Comparison of ENCODE assay signal across 8 mouse cellular contexts in the genomic region with DNA sequence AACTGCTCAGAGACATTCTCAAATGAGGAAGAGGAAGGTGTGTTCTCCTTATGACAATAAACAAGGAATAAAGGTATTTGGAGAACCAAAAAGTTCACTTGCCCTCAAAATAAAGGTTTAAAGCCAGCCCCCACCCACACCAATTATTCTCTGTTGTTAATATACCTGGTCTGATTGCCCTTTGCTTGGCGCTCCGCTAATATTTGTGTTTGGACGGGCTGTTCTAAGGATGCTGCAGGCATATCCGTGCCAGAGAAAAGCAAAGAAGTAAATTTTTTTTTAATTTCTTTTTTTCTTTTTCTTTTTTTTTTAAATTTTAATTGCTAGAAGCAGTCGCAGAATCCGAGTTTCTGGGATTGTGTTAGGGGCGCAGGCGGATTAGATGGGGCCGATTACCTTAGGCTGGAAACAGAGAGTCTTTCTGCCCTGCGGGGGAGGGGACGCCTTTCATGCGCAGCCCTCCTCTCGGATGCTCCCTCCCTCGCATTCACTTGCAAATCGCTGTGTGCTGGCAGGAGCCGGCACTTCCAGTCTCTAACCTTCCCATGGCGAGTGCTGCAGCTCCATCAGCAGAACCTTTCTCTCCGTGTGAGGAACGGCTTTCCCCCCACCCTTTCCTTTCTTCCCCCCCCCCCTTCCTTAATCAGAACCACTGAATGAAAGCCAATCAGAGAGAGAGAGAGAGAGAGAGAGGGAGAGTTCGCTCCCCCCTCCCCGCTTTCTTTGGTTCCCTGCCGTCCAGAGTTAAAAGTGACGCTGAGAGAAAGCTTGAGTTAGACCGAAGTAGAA. TPM values are rescaled to one million over a fixed set of nuclear protein-coding genes. Genes with fewer than 3 reads are reported as not detected.
A peak's percentile ranks its signal among the peaks of the same experiment; 100 is the strongest.
DNase-seq lines count a peak whose midpoint lies in the region; ATAC-seq and TF ChIP-seq lines count a peak whose summit lies in the region.

A gene (plus strand): TSS at position 763 of the 789 bp plus-strand sequence.

- peak; percentile 70 for DNase-seq in kidney, postnatal 0 days (ENCODE audit: low spot score)
- no peak for DNase-seq in kidney, adult 8-10 months
- peak; percentile 49 for DNase-seq in cerebellum, adult 11 months
- peak; percentile 75 for DNase-seq in layer of hippocampus, adult 8-10 months (ENCODE audit: low spot score in 2 of 2)
- peak; percentile 77 for DNase-seq in mesoderm, embryonic 11.5 days (ENCODE audit: low read depth, low spot score)
- DNase-seq in urinary bladder, postnatal 36 days (ENCODE audit: low spot score in 2 of 2) = no peak

- WGBS in kidney, postnatal 0 days = under 1% methylated on average over 24 of the region's 24 CpGs
- WGBS in forebrain, embryonic 15.5 days = under 1% methylated on average over 24 of the region's 24 CpGs
- WGBS in stomach, embryonic 14.5 days = under 1% methylated on average over 24 of the region's 24 CpGs

- no peak for TF ChIP-seq CTCF in kidney, postnatal 0 days (IDR thresholded peaks at IDR 0.05; ENCODE audit: low read depth)

- peak within 1 kb of the TSS; percentile 67 for H3K4me2 ChIP-seq in kidney, postnatal 0 days (ENCODE audit: low read length)
- peak within 1 kb of the TSS; percentile 50 for H3K4me2 ChIP-seq in forebrain, embryonic 15.5 days (replicated peaks)
- peak within 1 kb of the TSS; percentile 55 for H3K4me2 ChIP-seq in stomach, embryonic 14.5 days (replicated peaks; ENCODE audit: low read depth, low read length)

- no peaks in the 10 kb centered on the region for H3K4me1 ChIP-seq in kidney, postnatal 0 days (replicated peaks; ENCODE audit: insufficient read depth, low read length)
- H3K4me1 ChIP-seq in forebrain, embryonic 15.5 days = peaks cover 14% of the 10 kb centered on the region; the same call in 1 of the 2 replicates
- H3K4me1 ChIP-seq in stomach, embryonic 14.5 days (ENCODE audit: control insufficient read depth, insufficient read depth, low read length) = no peaks in the 10 kb centered on the region; the same call in 1 of the 2 replicates

- H3K4me3 ChIP-seq in kidney, postnatal 0 days (replicated peaks; ENCODE audit: low read depth, low read length) = peak within 1 kb of the TSS; percentile 33
- peak within 1 kb of the TSS; percentile 45 for H3K4me3 ChIP-seq in forebrain, embryonic 15.5 days
- H3K4me3 ChIP-seq in stomach, embryonic 14.5 days (ENCODE audit: low read depth, low read length) = peak within 1 kb of the TSS; percentile 31

- no peaks in the 10 kb centered on the region for H3K27me3 ChIP-seq in kidney, postnatal 0 days (ENCODE audit: insufficient read depth, low read length)
- H3K27me3 ChIP-seq in forebrain, embryonic 15.5 days = no peaks in the 10 kb centered on the region
- H3K27me3 ChIP-seq in stomach, embryonic 14.5 days (ENCODE audit: control insufficient read depth, insufficient read depth, low read length) = no peaks in the 10 kb centered on the region

- H3K9ac ChIP-seq in kidney, postnatal 0 days (ENCODE audit: low read depth, low read length) = 0 out of 2 replicates have a peak within 1 kb of the TSS, but pooled peaks have one; percentile 13
- H3K9ac ChIP-seq in forebrain, embryonic 15.5 days (replicated peaks) = peak within 1 kb of the TSS; percentile 52
- peak within 1 kb of the TSS; percentile 6; the same call in 1 of the 2 replicates for H3K9ac ChIP-seq in stomach, embryonic 14.5 days (replicated peaks; ENCODE audit: low read depth, low read length)

- H3K9me3 ChIP-seq in kidney, postnatal 0 days (replicated peaks; ENCODE audit: low read length) = no peaks in the 10 kb centered on the region
- H3K9me3 ChIP-seq in forebrain, embryonic 15.5 days = no peaks in the 10 kb centered on the region
- H3K9me3 ChIP-seq in stomach, embryonic 14.5 days (ENCODE audit: control insufficient read depth, low read depth, low read length) = no peaks in the 10 kb centered on the region

- no peak within 1 kb of the TSS for H3K27ac ChIP-seq in kidney, postnatal 0 days
- peak within 1 kb of the TSS; percentile 80 for H3K27ac ChIP-seq in forebrain, embryonic 15.5 days (replicated peaks)
- H3K27ac ChIP-seq in stomach, embryonic 14.5 days (ENCODE audit: low read length) = no peak within 1 kb of the TSS

- H3K36me3 ChIP-seq in kidney, postnatal 0 days (ENCODE audit: insufficient read depth, low read length) = no peaks in the 10 kb centered on the region
- no peaks in the 10 kb centered on the region for H3K36me3 ChIP-seq in forebrain, embryonic 15.5 days
- H3K36me3 ChIP-seq in stomach, embryonic 14.5 days (ENCODE audit: control insufficient read depth, insufficient read depth, low read length) = no peaks in the 10 kb centered on the region

- peak; percentile 69; the same call in 1 of the 2 replicates for ATAC-seq in kidney, postnatal 0 days (replicated peaks; ENCODE audit: low FRiP score, low read depth)
- ATAC-seq in forebrain, embryonic 15.5 days (replicated peaks) = peak; percentile 95
- ATAC-seq in stomach, embryonic 14.5 days (ENCODE audit: insufficient number of reproducible peaks, insufficient read depth, low FRiP score, low read depth) = peak; percentile 46

RNA-seq across cellular contexts. Expression of the gene that starts here (rescaled TPM):
- polyA plus RNA-seq in kidney, postnatal 0 days (2015; fragmentation: Nextera tagmentation; extraction: Ambion mirVana) = 0.22 and 0.34 TPM in 2 replicates
- 19.3 TPM in 2 replicates for polyA plus RNA-seq in forebrain, embryonic 15.5 days (2015; fragmentation: Nextera tagmentation; extraction: Ambion mirVana)
- 10 to 100 TPM; 35.5 to 37.8 (median 35.8) TPM for total RNA-seq in layer of hippocampus, adult 8-10 months (2022)
- polyA plus RNA-seq in stomach, embryonic 14.5 days (2014; fragmentation: Nextera tagmentation; extraction: Ambion mirVana) = 2.4 and 3.9 TPM in 2 replicates

Comparison
In these comparisons a context has a peak if more than half of its experiments do, and no peak if none do; other contexts are left out.
1. Peak in DNase-seq, ATAC-seq, H3K4me3 ChIP-seq, H3K9ac ChIP-seq and H3K4me2 ChIP-seq in kidney, postnatal 0 days; RNA of the gene not detected or under 1 TPM.
2. DNase-seq: peak in cerebellum, adult 11 months (single experiment), layer of hippocampus, adult 8-10 months (2 of 2) and mesoderm, embryonic 11.5 days (single experiment); none in kidney, adult 8-10 months (0 of 2) and urinary bladder, postnatal 36 days (0 of 2).
3. Peak in every context shown above with its lines, with median percentiles within 50 percentile points of each other: ATAC-seq, H3K4me2 ChIP-seq, H3K4me3 ChIP-seq and H3K9ac ChIP-seq.